Mouse (Mus musculus) induced T-regulatory cell, adult 2 months (primary cell): Measurements from ENCODE around the gene Hoxc6.
A peak's percentile ranks its signal among the peaks of the same experiment; 100 is the strongest.

Source experiments
- DNase-seq: peaks from one replicate; pipeline ENCODE4 v3.0.0-alpha.2; 2012; ENCODE audit warnings: low read depth

The Hoxc6 gene

DNA sequence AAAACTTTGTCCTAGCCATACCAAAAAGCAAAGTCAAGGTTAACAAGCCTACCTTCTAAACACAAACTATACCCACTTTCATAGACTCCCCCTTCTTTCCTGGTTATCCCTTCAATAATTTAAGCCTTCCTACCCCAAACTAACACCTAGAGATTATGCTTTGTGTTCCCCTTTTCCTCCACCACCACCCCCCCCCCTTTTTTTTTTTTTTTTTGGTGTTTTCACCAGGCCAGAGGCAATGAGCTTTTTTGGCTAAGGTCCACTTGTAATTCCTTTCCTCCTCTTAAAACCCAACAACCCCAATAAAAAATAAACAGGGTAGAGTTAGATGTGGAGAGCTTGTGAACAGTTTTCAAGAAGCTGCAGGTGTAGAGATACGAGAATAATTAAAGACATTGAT, 28.8 kb upstream of the Hoxc6 start:
- DNase-seq: no peak

DNA sequence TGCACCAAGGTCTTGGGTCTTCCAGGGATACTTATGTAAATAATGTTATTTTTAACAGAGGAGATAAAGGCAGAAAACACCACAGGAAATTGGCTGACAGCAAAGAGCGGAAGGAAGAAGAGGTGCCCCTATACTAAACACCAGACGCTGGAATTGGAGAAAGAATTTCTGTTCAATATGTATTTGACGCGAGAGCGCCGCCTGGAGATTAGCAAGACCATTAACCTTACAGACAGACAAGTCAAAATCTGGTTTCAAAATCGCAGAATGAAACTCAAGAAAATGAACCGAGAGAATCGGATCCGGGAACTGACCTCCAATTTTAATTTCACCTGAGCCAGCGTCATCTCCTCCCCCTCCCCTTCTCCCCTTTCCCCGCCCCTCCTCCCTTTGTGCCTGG, 27.3 kb upstream of the Hoxc6 start:
- DNase-seq: peak; percentile 45

DNA sequence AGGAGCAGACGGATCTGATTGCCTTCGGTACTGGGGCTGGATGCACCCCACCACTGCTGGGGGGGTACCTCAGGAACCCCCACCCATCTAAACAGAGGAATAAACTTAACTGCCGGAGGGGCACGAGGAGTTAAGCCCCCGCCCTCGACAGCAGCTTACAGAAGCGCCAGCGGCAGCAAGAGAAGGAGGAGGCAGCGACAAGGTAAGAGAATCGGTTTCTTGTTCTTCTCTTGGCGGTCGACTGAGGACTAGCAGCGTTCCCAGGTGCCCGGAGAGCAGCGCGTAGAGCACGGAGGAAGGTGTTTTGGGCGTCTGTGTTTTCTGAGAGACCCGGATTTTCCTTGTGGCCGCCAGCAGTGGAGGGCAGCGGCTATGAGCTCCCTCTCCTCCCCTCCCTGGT, 25.8 kb upstream of the Hoxc6 start:
- DNase-seq: no peak

DNA sequence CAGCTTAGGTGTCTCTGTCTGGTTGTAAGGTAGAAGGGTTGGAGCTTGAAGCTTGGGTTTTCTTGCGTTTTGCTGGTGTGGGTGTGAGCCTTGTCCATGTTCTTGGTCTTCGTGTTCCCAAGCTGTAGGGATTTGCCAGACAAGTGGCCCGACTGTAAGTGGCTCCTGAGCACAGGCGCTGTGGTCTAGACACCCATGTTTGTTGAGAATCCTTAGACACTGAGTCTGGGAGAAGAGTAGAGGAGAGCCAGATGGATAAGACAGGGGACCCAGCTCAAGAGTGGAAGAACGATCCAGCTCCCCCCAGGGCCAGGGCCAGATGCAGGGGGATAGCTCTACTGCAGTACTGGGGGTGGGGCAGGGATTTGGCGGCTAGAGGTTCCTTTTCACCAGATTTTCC, 25.3 kb upstream of the Hoxc6 start:
- no peak for DNase-seq

DNA sequence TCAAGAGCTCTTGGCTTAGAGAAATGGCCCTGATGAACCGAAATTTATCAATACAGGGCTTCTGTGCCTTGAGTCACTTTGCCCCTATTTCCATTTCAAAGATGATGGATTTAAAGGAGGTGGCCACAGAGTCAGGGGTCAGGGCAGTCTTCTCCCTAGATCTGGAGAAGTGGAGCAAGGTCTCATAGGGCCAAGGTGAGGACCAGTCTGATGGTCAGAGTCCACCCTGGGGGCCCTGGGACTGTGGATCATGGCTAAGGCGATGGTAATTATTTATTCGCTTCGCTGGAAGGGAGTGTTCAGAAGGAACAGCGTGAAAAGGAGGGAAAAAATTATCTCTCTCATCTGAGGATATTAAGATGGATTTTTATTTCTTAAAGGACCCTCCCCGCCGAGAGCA, 23.0 kb upstream of the Hoxc6 start:
- no peak for DNase-seq

DNA sequence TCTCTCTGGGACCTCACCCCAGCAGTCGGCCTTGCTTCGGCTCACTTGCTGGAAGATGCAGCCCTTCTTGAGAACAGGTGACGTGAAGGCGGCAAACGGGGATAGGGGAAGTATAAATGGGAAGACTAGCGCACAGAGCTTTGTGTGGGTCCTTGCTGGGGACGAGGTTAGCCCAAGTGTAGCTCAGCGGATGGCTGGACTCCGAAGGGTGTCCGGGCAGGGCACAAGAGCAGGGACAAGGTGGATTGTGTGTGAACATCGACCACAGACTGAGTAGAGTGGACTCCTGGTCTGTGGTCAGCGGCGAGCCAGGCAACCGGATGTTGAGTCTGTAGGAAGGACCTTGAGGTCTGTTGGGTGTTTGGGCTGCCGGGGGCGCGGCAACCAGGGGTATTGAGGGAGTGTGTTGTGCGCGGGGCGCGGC, 22.4 kb upstream of the Hoxc6 start:
- no peak for DNase-seq

DNA sequence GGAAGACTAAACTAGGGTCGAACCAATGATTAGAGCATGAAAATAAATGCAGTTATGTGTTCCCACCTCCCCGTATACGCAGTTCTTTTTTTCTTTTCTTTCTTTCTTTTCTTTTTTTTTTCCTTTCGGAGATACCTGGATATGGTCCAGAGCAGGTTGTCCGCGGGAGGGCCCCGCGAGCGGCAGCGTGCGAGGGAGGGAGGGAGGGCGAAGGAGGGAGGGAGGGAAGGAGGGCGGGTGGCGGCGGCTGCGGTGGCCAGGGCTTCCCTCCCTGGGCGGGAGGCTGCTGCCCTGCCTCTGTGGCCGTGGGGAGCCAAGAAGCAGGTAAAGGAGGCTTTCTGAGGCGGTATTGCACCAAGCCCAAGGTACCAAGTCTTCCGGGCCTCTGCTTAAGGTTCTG, 21.9 kb upstream of the Hoxc6 start, which contains the start of gene Hoxc9:
Gene Hoxc9, plus strand, starts transcription at position 269 of the 400 bp plus-strand sequence.
- no peak for DNase-seq

DNA sequence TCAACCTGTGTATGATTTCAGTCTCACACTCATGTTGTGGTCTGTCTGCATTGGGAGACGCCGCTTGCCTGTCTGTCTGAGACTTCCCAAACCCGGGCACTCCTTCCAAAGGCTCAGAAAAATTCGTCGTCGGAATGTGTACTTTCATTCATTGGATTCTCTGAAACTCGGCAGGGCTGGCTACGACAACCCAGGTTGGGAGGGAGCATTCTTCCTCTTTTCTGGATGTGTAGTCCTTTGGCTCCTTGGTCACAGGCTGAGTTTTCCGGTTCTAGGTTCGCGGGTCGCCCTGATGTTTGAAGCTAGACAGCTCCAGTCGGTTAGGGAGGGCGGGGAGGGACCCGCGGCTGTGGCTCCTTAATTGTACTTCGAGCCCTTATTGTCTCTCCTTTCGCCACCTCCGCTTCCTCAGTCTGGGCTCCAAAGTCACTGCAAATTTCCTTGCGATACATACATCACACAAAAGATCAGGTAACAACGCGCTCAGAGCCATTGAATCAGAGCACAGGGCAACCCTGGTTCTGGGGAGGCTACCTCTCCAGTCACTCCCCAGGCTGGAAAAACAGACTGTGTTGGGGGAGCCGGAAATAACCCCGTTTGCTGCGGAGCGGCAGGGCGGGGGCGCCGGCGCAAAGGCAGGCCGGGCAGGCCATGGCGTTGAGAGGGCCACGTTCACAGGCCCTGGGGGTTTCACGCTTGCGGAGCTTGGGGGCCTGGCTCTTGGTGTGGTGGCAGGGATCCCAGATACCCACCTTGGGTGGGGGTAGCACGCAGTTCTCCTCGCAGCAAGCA, 21.2 kb upstream of the Hoxc6 start:
- DNase-seq: peak; percentile 50

DNA sequence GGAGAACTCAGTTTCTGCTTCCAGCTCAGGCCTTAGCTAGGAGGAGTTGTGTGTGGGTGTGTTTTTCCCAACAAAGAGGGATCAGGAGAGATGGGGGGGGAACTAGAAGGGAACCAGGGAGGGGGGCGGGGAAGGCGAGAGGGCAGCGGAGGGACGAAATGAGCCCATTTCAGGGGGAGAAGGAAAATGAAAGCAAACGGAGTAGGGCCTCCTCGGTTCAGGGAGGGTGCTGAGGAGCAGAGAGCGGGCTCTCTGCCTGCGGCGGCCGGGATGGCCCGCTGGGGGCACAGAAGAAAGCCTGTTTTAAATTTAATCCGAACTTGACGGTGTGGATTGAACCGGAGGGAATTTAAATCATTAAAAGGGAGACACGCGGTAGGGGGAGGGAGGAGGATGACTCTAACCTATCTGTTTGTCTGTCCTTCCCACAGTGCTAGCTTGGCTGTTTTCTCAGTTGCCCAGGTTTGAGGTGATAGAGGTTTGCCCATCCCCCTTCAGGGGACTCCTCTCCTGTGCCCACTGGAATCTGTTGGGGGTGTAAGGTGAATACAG, 20.6 kb upstream of the Hoxc6 start:
- DNase-seq: peak; percentile 51

DNA sequence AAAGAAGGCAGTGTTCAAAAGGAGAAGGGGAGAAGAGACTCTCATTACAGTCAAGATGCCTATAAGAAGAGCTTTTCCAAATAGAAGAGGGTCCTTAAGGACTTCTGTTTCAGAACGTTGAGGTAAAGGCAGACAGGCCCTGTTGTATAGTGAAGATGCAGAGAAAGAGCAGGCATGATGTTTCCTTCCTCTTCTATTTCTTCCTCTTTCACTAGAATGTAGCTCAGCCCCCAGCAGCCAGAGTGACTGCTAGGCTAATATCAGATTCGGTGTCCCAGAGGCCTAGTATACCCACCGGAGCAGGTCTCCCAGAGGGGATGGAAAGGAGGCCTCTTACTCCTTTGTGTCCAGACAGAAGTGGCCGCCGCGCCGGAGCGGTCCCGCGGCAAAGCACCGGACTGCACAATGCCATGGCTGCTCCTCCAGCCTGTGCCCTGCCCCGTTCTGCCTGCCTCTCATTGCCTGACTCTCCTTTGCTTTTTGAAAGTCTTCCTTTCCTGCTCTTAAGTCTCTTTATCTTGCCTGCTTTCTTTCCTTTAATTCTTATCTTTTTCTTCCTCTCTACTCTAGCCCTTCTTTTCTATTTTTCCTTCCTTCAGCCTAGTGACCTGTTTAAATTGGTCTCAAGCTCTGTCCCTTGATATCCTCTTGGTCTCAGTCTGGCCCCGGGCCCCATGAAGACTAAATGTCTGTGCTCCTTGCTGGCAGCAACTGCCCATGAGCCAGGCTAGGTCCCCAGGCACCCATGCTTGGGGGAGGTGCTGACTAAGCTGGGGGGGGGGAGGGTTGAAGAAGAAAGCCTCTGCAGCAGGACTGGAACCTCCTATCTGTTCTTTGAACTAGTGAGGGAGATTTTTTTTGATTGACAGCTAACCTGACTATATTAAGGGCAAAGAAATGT, 19.2 kb upstream of the Hoxc6 start:
- DNase-seq: no peak

DNA sequence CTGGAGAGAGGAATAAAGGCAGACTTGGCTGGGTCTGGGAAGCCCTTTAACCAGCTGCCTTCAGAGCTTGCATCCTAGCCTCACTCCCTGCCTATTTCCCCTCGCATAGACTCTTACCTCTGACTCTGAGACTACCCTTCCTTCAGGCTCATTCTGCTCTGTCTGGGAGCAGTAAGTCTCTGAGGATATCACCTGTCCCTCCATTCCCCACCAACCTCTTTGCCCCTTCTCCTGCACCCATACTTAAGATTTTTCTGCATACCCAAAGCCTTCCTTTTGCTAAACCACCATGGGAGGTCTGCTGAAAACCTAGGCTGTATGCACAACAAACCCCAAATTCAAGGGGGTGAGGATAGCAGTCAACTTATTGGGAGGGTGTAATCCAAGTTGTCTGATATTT, 18.1 kb upstream of the Hoxc6 start:
- DNase-seq: no peak

DNA sequence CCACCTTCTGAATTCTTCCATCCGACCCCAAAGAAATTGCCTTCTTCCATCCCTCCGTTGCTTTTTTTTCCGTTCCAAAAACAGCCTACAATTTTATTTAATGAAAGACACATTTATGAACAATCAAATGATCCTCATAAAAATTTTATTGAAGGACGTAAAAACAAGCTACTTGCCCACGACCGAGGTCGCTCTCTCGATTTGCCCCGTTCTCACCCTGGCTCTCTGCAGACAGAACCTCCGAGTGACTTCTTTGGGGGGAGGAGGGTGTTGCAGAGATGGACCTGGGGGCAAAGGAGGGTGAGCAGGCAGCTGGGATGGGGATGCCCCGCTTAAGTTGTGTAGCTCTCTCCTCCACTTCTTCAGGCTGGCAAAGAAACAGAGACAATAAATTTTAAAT, 17.7 kb upstream of the Hoxc6 start:
- DNase-seq: no peak

DNA sequence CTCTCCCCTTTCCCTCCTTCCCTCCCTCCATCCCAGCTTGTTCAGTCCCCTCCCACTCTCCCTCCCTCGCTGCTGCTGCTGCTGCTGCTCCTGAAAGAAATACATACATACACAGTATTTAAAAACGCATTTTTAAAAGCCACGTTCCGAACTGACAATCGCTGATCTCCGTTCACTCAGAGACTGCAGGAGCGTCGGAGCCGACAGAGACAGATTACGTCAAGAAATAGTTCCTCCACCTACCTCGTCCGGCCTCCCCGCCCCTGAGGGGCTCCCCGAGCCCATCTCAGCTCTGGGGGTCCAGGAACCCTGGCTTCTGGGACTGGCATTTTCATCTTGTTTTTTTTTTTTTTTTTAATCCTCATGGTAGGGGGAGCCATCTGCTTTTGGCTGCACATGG, 17.1 kb upstream of the Hoxc6 start:
- no peak for DNase-seq

DNA sequence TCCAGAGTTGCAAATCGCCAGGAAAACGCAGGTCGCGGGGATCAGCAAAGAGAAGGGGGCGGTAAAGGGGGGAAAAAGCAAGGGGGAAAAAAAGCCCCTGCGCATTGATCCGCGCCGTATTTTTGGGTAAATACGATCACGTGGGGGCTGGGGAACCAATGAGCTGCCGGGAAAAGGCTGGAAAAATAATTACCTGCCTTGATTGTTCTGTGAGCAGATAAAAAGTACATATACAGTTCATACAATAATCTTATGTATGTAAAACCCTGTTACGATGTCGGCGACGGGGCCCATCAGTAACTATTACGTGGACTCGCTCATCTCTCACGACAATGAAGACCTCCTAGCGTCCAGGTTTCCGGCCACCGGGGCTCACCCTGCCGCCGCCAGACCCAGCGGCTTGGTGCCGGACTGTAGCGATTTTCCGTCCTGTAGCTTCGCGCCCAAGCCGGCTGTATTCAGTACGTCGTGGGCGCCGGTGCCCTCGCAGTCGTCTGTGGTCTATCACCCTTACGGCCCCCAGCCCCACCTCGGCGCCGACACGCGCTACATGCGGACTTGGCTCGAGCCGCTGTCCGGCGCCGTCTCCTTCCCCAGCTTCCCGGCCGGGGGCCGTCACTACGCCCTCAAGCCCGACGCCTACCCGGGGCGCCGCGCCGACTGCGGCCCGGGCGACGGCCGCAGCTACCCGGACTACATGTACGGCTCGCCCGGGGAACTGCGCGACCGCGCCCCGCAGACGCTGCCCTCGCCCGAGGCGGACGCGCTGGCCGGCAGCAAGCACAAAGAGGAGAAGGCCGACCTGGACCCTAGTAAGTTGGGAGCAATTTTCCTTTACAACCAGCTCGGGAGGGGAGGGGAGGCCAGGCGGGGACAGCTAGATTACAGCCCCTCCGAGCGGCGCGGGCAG, 16.4 kb upstream of the Hoxc6 start:
- peak; percentile 42 for DNase-seq

DNA sequence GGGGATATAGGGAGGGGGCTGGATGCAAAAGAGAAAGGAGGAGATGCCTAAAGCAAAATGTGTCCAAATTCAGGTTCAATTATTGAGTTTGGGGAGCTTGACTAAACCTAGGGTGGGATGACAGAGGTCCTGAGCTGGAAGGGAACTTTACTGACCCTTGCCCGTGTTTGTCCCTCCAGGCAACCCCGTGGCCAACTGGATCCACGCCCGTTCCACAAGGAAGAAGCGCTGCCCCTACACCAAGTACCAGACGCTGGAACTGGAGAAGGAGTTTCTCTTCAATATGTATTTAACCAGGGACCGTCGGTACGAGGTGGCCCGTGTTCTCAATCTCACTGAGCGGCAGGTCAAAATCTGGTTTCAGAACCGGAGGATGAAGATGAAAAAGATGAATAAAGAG, 14.3 kb upstream of the Hoxc6 start:
- DNase-seq: no peak

DNA sequence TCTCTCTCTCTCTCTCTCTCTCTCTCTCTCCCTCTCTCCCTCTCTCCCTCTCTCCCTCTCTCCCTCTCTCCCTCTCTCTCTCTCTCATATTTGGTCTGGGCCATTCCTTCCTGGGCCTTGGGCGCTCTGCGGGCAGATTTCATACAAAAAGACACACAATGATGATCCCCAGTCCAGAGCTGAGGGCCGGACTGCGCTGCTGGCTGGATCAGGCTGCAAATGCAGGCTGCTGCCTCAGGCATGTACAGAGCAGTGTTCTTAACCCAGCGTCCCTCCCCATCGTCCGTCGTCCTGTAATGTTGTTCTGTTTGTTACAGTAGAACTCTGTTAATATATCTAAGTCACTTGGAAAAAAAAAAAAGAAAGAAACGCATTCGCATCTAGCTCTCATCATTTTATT, 13.5 kb upstream of the Hoxc6 start:
- no peak for DNase-seq

DNA sequence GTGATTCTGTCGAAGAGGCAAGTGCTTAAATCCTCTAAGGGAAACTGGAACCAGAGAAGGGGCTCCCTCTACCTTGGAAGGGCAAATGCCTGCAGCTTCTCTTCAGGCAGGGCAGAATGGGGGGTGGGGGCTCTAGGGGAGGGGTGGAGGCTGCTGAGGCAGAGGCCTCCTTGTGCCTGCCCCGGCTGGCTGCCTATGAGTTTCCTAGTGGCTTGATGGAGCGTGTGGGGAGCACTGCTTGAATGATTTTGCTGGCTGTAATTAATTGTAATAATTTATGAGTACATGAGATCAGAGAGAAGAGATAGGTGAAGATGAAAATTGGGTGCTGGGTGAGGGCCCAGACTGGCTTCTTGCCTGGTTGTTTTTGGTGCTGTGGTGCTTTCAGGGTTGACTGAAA, 13.1 kb upstream of the Hoxc6 start:
- no peak for DNase-seq

DNA sequence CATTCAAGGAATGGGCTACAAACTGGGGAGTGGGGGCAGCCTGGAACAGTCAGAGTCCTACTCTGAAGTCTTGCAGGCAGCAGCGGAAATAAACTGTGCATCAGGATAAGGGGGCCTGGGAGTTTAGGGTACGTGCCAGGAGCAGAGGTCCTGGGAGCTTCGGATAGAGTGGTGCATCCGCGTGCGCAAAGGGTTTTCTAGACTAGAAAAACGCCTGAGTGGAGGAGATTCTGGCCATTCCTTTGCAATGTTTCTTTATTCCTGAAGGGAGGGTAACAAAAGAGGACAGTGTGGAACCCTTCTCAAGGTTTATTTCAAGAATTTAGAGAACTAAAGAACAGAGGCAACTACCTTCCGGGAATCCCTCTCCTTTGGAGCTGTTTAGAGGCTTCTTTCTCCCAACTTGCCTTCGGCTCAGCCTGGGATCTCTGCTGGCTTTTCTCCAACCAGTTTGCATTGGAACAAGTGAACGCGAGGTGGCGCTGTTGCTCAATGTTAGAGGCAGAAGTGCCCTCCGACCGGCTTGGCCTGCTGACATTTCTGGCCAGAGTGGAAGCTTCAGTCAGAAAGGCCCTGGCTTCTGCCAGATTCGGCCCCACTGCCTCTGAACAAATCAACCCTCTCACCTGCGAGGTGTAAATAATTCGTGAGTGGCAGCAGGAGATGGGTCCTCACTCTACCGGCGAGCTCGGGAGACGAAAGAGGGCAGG, 10.8 kb upstream of the Hoxc6 start:
- peak; percentile 90 for DNase-seq

DNA sequence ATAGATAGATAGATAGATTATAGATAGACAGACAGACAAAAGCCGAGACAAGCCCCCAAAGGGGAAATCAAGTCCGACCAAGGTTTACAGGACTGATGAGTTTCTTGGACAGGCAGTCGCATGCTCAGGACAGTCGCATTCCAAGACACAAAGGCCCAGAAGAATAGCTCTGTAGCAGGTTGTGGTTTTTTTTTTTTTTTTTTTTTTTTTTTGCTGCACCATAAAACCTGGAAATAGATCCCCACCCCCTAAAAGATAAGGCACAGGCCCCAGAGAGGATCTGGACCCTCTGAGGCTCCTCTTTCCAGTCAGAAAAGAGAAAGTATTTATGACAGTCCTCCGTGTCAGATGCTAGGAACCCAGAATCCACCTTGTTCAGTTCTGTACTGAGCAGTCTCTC, 10.0 kb upstream of the Hoxc6 start:
- no peak for DNase-seq

DNA sequence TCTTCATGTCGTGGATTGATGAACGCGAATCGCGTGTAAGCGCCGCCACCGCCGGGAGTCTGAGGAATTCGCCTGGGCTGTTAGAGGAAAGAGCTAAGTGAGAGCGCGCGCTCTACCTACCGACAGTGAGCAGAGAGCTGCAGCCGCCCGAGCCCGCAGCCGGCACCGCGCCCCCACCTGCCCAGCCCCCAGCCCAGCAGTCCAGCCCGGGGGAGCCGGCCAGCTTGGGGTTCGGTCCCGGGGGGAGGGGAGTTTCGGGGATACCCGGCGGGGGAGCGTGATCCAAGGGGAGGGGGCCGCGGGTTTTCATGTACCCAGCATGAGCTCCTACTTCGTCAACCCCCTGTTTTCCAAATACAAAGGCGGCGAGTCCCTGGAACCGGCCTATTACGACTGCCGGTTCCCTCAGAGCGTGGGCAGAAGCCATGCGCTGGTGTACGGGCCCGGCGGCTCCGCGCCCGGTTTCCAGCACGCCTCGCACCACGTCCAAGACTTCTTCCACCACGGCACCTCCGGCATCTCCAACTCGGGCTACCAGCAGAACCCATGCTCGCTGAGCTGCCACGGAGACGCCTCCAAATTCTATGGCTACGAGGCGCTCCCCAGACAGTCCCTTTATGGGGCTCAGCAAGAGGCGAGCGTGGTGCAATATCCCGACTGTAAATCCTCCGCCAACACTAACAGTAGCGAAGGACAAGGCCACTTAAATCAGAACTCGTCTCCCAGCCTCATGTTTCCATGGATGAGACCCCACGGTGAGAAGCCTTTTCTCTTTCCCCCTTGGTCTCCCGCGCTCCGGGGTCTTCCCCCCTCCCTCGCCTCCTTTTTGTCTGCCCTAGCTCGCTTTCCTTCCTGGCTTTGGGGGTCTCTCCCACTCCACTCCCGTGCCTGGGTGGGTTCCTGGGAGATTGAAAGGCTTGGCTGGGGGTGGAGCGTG, 7.3 kb upstream of the Hoxc6 start, which contains the start of gene Hoxc8:
Gene Hoxc8, plus strand, starts transcription at position 147 of the 937 bp plus-strand sequence.
- no peak for DNase-seq
